Mouse (Mus musculus) MEL (cell line): ENCODE measurements around the gene Nat8f5. TPM values are rescaled to one million over a fixed set of nuclear protein-coding genes. Genes with fewer than 3 reads are reported as not detected.
"Not testable (repeated sequence)": the region's sequence is repeated elsewhere in the genome, so short reads cannot be mapped to it uniquely, and the experiment has no call there.

Experiments used
- DNase-seq: peaks from one replicate; pipeline ENCODE4 v3.0.0; 2011; ENCODE audit warnings: low read depth, low spot score
- H3K27ac ChIP-seq: 2 replicates; pipeline ENCODE4 v1.5.1; 2012; ENCODE audit warnings: low read depth, mild to moderate bottlenecking, control low read depth, low read length, moderate library complexity; ENCODE audit not compliant: control insufficient read depth
- H3K27me3 ChIP-seq, 2 experiments: fragments of 150-350 bp in 1 of 2; sonication (generic) in 1 of 2; 2 replicates each; pipeline ENCODE4 v1.6.1; 2012; ENCODE audit warnings: low read length in 2 of 2, mild to moderate bottlenecking in 2 of 2, improper control_type of control experiment in 1 of 2, moderate library complexity in 1 of 2; ENCODE audit not compliant: insufficient read depth in 2 of 2, control insufficient read depth in 1 of 2
- H3K36me3 ChIP-seq, 2 experiments: 2 replicates each; pipeline ENCODE4 v1.6.1; 2012 to 2014; ENCODE audit warnings: low read length in 2 of 2, improper control_type of control experiment in 1 of 2, inconsistent platforms in 1 of 2, mild to moderate bottlenecking in 1 of 2; ENCODE audit not compliant: insufficient read depth in 2 of 2, control insufficient read depth in 1 of 2
- H3K4me1 ChIP-seq, 2 experiments: fragments of 150-350 bp in 1 of 2; sonication (generic) in 1 of 2; 2 replicates each; pipeline ENCODE4 v1.6.1; 2012; ENCODE audit warnings: low read length in 2 of 2, improper control_type of control experiment in 1 of 2, mild to moderate bottlenecking in 1 of 2; ENCODE audit not compliant: insufficient read depth in 2 of 2, control insufficient read depth in 1 of 2
- H3K4me3 ChIP-seq, 2 experiments: fragments of 150-350 bp in 1 of 2; sonication (generic) in 1 of 2; 2 replicates each; pipeline ENCODE4 v1.5.1; 2012; ENCODE audit warnings: low read depth in 2 of 2, low read length in 2 of 2, mild to moderate bottlenecking in 2 of 2, moderate library complexity in 2 of 2, control low read depth in 1 of 2, improper control_type of control experiment in 1 of 2; ENCODE audit not compliant: control insufficient read depth in 1 of 2, insufficient read depth in 1 of 2
- H3K79me2 ChIP-seq: 2 replicates; pipeline ENCODE4 v1.6.1; 2012; ENCODE audit warnings: mild to moderate bottlenecking, low read length, moderate library complexity; ENCODE audit not compliant: control insufficient read depth, poor library complexity, insufficient read depth
- H3K9ac ChIP-seq: 2 replicates; pipeline ENCODE4 v1.6.1; 2012; ENCODE audit warnings: low read depth, mild to moderate bottlenecking, control low read depth, low read length, moderate library complexity; ENCODE audit not compliant: control insufficient read depth, poor library complexity, severe bottlenecking
- H3K9me3 ChIP-seq: fragments of 150-350 bp; sonication (generic); replicated peaks from 2 replicates; pipeline ENCODE4 v1.6.1; 2012; ENCODE audit warnings: mild to moderate bottlenecking, low read length, improper control_type of control experiment, moderate library complexity; ENCODE audit not compliant: insufficient read depth
- ETS1 ChIP-seq: IDR thresholded peaks from 2 replicates; pipeline ENCODE4 v1.6.1; 2012; ENCODE audit warnings: low read depth, mild to moderate bottlenecking, inconsistent platforms, low read length, improper control_type of control experiment, moderate library complexity
- JUND ChIP-seq: IDR thresholded peaks from 2 replicates; pipeline ENCODE4 v1.6.1; 2011; ENCODE audit warnings: low read depth, mild to moderate bottlenecking, improper control_type of control experiment, low read length
- MXI1 ChIP-seq: IDR thresholded peaks from 2 replicates; pipeline ENCODE4 v1.6.1; 2011; ENCODE audit warnings: mild to moderate bottlenecking, low read depth, low read length, improper control_type of control experiment
- MYC ChIP-seq: IDR thresholded peaks from 2 replicates; pipeline ENCODE4 v1.6.1; 2011; ENCODE audit warnings: low read depth, mild to moderate bottlenecking, low read length, improper control_type of control experiment, moderate library complexity
- SIN3A ChIP-seq: IDR thresholded peaks from 2 replicates; pipeline ENCODE4 v1.6.1; 2012; ENCODE audit warnings: low read length, improper control_type of control experiment, inconsistent platforms
- polyA plus RNA-seq, 2 experiments: library from polyadenylated mRNA; stranded (reverse) in 1 of 2; unstranded in 1 of 2; fragments of >175 nt in 1 of 2; fragments of >200 nt in 1 of 2; gene quantifications; 2 replicates each; pipeline versions ENCODE4 v1.2.1 to v1.2.4; 2012; ENCODE audit warnings: low replicate concordance in 2 of 2, low read depth in 1 of 2; ENCODE audit not compliant: insufficient read length in 2 of 2, insufficient read depth in 1 of 2, missing spikeins in 1 of 2
- total RNA-seq: library from RNA; depleted of rRNA; stranded (reverse); fragments of 300-350 nt; gene quantifications from 2 replicates; pipeline ENCODE4 v1.2.3, GENCODE M21; 2012

Gene Nat8f5
- total and polyA plus RNA-seq, 3 experiments, result not detected

DNA sequence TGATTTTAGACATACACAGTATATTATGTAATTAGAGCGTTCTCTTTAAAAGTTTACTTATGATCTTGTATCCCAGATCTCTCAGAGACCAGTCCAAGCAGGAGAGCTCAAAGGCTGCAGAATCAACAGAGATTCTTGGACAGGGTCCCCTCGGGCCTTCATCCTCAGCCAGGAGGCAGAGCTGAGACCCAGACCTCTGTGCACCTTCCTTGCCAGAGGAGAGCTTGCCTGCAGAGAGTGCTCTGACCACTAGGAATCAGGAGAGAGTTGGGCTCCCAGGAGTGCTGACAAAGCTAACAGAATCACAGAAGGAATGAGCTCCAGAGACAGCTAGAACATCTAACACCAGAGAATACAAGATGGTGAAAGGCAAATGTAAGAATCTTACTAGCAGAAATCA lies 7.4 kb downstream of the Nat8f5 start:
- H3K36me3 ChIP-seq, result no peaks in the 10 kb centered on the region
- no peaks in the 10 kb centered on the region for H3K4me1 ChIP-seq

DNA sequence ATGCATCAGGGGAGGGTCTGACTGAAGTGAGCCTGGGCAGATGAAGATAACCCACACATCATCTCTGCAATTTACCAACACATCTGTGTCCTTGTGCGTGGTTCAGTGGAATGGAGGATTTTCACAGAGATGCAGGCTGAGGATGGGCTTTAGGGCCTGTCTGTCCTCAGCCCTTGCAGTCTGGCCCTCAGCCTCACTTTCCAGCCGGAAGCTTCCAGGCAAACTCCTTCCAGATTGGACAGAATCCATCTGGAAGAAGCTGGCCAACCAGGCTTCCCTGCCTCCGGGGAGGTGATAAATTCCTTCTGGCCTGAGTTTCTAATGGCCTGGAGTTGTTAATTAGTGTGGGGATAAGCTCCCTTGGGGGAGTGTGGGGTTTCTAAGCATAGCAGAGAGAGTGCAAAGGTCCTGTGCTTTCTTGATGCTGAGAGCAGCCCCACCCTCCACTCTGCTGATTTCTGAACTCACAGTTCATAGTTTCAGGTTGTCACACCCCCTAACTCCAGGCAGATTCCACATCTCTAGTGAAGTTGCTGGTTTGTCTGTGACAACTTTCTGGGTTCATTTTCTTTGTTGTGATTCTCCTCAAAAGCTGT lies 9.7 kb downstream of the Nat8f5 start:
- not testable (repeated sequence) for H3K4me3 ChIP-seq, H3K36me3 ChIP-seq, H3K9me3 ChIP-seq, H3K79me2 ChIP-seq, H3K27me3 ChIP-seq, H3K9ac ChIP-seq, DNase-seq, H3K4me1 ChIP-seq, H3K27ac ChIP-seq

More for the DNA sequence above, 7.4 kb downstream of the Nat8f5 start:
- H3K79me2 ChIP-seq, result no peaks in the 10 kb centered on the region
- no peaks in the 10 kb centered on the region for H3K9me3 ChIP-seq
- no peak for DNase-seq
- H3K4me3 ChIP-seq, result no peak overlapping the region
- no peak overlapping the region for H3K27ac ChIP-seq
- H3K27me3 ChIP-seq, result peaks cover 3 to 4% of the 10 kb centered on the region in 2 experiments
- TF ChIP-seq MXI1, result no peak
- no peak for TF ChIP-seq JUND
- TF ChIP-seq ETS1, result no peak
- TF ChIP-seq SIN3A, result no peak
- TF ChIP-seq MYC, result no peak
- TF ChIP-seq, all 39 proteins: peak for 0
- no peak overlapping the region for H3K9ac ChIP-seq

- DNase-seq, H3K4me3 ChIP-seq, H3K9ac ChIP-seq, H3K9me3 ChIP-seq, H3K79me2 ChIP-seq, H3K27ac ChIP-seq, H3K27me3 ChIP-seq, H3K4me1 ChIP-seq, H3K36me3 ChIP-seq: not testable (repeated sequence)
Measured at GRCm38 (mm10) chr6:85810514-85810913, 10.3 kb downstream of the Nat8f5 start.

DNA sequence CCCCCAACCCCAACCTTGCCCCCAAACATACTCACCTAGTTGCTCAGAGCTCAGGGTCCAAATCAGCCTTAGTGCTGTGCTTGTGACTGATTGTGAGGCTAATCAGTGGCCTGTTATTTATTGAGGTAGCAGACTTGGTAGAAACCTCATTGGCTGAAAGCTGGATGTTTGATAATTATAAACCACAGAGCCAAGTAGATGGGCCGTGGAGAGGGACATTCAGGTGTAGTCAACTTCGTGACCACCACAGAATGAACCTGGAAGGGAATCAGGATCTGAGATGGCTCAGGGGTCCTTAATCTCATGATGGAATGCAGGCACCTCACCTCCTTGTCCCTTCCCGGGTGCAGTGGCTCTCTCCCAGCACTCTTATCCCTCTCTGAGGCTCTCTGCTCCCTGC lies 11.0 kb downstream of the Nat8f5 start:
- not testable (repeated sequence) for H3K9ac ChIP-seq, H3K79me2 ChIP-seq, H3K27ac ChIP-seq, H3K4me3 ChIP-seq, H3K36me3 ChIP-seq, H3K27me3 ChIP-seq, DNase-seq, H3K9me3 ChIP-seq, H3K4me1 ChIP-seq

- H3K4me3 ChIP-seq, H3K4me1 ChIP-seq, DNase-seq, H3K27ac ChIP-seq, H3K27me3 ChIP-seq, H3K36me3 ChIP-seq, H3K79me2 ChIP-seq, H3K9me3 ChIP-seq, H3K9ac ChIP-seq: not testable (repeated sequence)
Measured at GRCm38 (mm10) chr6:85803180-85803579, 17.6 kb downstream of the Nat8f5 start.
